Mouse (Mus musculus): ENCODE measurements around the gene Ncoa6. TPM values are rescaled to one million over a fixed set of nuclear protein-coding genes. Genes with fewer than 3 reads are reported as not detected.

The Ncoa6 gene
- polyA plus RNA-seq, 1 experiment: 43.4 TPM

DNA sequence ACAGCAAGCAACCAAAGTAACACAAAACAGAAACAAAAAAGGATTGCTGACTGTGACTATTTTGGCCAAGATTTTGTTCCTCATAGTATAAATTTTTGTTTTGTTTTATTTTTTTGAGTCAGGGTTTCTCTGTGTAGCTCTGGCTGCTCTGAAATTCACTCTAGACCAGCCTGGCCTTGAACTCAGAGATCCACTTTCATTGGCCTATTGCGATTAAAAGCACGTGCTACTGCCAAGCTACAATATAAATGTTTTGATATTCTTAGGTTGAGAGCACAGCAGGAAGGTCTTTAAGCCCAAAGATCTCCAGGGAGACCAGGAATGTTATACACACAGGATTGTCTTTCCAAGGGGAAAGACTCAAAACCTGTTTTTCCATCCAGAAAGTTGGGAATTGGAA is 30.2 kb downstream of the Ncoa6 start:
- Histone ChIP-seq H3K4me3 (ENCODE audit: insufficient read depth, low read length) (no peak overlapping the region), H3K4me1 (ENCODE audit: control insufficient read depth, insufficient read depth, low read length) (no peaks in the 10 kb centered on the region), H3K27ac (ENCODE audit: insufficient read depth, low read length) (no peak overlapping the region)
- TF ChIP-seq CTCF (IDR thresholded peaks at IDR 0.05; ENCODE audit: extremely low read depth, insufficient read depth, low read length) (no peak), POLR2A (IDR thresholded peaks at IDR 0.05; ENCODE audit: extremely low read depth, insufficient read depth, low read length) (no peak)

GRCm38 (mm10) chr2:155442916-155443315 is 30.8 kb downstream of the Ncoa6 start:
- Histone ChIP-seq H3K4me3 (ENCODE audit: insufficient read depth, low read length) (no peak overlapping the region), H3K4me1 (ENCODE audit: control insufficient read depth, insufficient read depth, low read length) (no peaks in the 10 kb centered on the region), H3K27ac (ENCODE audit: insufficient read depth, low read length) (no peak overlapping the region)
- TF ChIP-seq POLR2A (IDR thresholded peaks at IDR 0.05; ENCODE audit: extremely low read depth, insufficient read depth, low read length) (no peak), CTCF (IDR thresholded peaks at IDR 0.05; ENCODE audit: extremely low read depth, insufficient read depth, low read length) (no peak)

GRCm38 (mm10) chr2:155436445-155436844 is 37.2 kb downstream of the Ncoa6 start:
- Histone ChIP-seq H3K4me1 (ENCODE audit: control insufficient read depth, insufficient read depth, low read length) (no peaks in the 10 kb centered on the region), H3K27ac (ENCODE audit: insufficient read depth, low read length) (no peak overlapping the region), H3K4me3 (ENCODE audit: insufficient read depth, low read length) (no peak overlapping the region)
- TF ChIP-seq CTCF (IDR thresholded peaks at IDR 0.05; ENCODE audit: extremely low read depth, insufficient read depth, low read length) (no peak), POLR2A (IDR thresholded peaks at IDR 0.05; ENCODE audit: extremely low read depth, insufficient read depth, low read length) (no peak)

GRCm38 (mm10) chr2:155420911-155421310 is 52.8 kb downstream of the Ncoa6 start:
- no peak for TF ChIP-seq CTCF (IDR thresholded peaks at IDR 0.05; ENCODE audit: extremely low read depth, insufficient read depth, low read length)
- no peak for TF ChIP-seq POLR2A (IDR thresholded peaks at IDR 0.05; ENCODE audit: extremely low read depth, insufficient read depth, low read length)
- H3K4me3 ChIP-seq (ENCODE audit: insufficient read depth, low read length): no peak overlapping the region
- no peaks in the 10 kb centered on the region for H3K4me1 ChIP-seq (ENCODE audit: control insufficient read depth, insufficient read depth, low read length)
- no peak overlapping the region for H3K27ac ChIP-seq (ENCODE audit: insufficient read depth, low read length)

DNA sequence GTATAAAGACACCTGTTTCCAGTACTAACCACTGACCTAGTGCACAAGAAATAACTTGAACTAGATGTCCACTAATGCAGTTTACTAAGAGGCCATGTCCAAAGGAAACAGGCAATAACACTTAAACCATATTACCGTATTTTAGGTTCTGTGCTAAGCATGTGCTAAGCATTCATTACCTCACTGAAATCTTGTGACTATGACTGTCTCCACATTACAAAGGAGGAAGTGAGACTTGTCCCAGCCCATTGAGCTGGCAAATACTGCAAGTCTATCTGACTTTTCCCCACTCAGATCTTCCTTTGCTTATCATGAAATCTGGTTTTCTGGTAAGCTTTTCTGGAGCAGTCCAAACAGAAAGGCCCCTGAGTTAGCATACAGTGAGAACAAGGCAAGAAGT is 69.1 kb downstream of the Ncoa6 start:
- TF ChIP-seq POLR2A (IDR thresholded peaks at IDR 0.05; ENCODE audit: extremely low read depth, insufficient read depth, low read length) (no peak), CTCF (IDR thresholded peaks at IDR 0.05; ENCODE audit: extremely low read depth, insufficient read depth, low read length) (no peak)
- no peaks in the 10 kb centered on the region for H3K4me1 ChIP-seq (ENCODE audit: control insufficient read depth, insufficient read depth, low read length)

DNA sequence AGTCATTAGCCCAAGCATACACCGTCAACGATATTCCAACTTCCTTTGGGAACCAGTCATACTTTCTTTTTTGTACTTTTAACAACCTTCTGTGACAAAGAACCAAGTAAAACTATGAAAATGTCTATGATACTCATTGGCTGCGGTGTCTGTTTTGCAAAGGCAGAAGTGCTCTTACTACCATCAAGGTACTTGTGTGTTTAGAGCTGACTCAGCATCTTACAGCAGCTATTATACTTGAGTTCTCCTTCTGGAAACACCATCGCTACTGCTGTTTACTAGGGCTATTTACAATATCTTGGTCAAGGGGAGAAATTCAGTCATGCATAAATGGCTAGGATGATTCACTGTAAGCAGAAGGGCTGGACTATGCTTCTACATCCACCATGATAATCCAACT is 71.8 kb downstream of the Ncoa6 start:
- no peak overlapping the region for H3K4me3 ChIP-seq (ENCODE audit: insufficient read depth, low read length)
- no peak overlapping the region for H3K27ac ChIP-seq (ENCODE audit: insufficient read depth, low read length)
- TF ChIP-seq CTCF (IDR thresholded peaks at IDR 0.05; ENCODE audit: extremely low read depth, insufficient read depth, low read length) (no peak), POLR2A (IDR thresholded peaks at IDR 0.05; ENCODE audit: extremely low read depth, insufficient read depth, low read length) (no peak)
- H3K4me1 ChIP-seq (ENCODE audit: control insufficient read depth, insufficient read depth, low read length): no peaks in the 10 kb centered on the region

More for the DNA sequence above, 69.1 kb downstream of the Ncoa6 start:
- no peak overlapping the region for H3K27ac ChIP-seq (ENCODE audit: insufficient read depth, low read length)
- H3K4me3 ChIP-seq (ENCODE audit: insufficient read depth, low read length): no peak overlapping the region

DNA sequence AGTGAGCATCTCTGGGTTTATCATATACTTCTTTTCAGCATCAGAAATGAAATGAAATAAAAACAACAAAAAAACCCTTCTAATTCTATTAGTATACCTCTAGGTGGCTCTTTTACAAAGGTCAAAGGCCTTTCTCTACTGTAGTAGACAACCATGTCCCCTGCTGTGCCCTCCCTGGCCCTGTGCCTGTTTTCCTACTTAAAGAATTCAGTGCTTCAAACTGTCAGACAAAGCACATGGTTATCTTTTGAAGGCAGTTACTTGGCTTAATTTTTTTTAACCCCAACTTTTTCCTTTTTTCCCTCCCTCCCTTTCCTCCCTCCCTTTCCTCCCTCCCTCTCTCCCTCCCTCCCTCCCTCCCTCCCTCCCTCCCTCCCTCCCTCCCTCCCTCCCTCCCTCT is 73.4 kb downstream of the Ncoa6 start:
- H3K4me3 ChIP-seq (ENCODE audit: insufficient read depth, low read length): no peak overlapping the region
- TF ChIP-seq POLR2A (IDR thresholded peaks at IDR 0.05; ENCODE audit: extremely low read depth, insufficient read depth, low read length) (no peak), CTCF (IDR thresholded peaks at IDR 0.05; ENCODE audit: extremely low read depth, insufficient read depth, low read length) (no peak)
- no peak overlapping the region for H3K27ac ChIP-seq (ENCODE audit: insufficient read depth, low read length)
- no peaks in the 10 kb centered on the region for H3K4me1 ChIP-seq (ENCODE audit: control insufficient read depth, insufficient read depth, low read length)

GRCm38 (mm10) chr2:155394586-155394985 is 79.1 kb downstream of the Ncoa6 start:
- no peak overlapping the region for H3K27ac ChIP-seq (ENCODE audit: insufficient read depth, low read length)
- no peak overlapping the region for H3K4me3 ChIP-seq (ENCODE audit: insufficient read depth, low read length)
- H3K4me1 ChIP-seq (ENCODE audit: control insufficient read depth, insufficient read depth, low read length): no peaks in the 10 kb centered on the region
- TF ChIP-seq POLR2A (IDR thresholded peaks at IDR 0.05; ENCODE audit: extremely low read depth, insufficient read depth, low read length) (no peak), CTCF (IDR thresholded peaks at IDR 0.05; ENCODE audit: extremely low read depth, insufficient read depth, low read length) (no peak)

GRCm38 (mm10) chr2:155388573-155388972 is 85.1 kb downstream of the Ncoa6 start:
- Histone ChIP-seq H3K27ac (ENCODE audit: insufficient read depth, low read length) (no peak overlapping the region), H3K4me1 (ENCODE audit: control insufficient read depth, insufficient read depth, low read length) (peaks cover 4% of the 10 kb centered on the region; the same call in 1 of the 2 replicates), H3K4me3 (ENCODE audit: insufficient read depth, low read length) (no peak overlapping the region)
- TF ChIP-seq CTCF (IDR thresholded peaks at IDR 0.05; ENCODE audit: extremely low read depth, insufficient read depth, low read length) (no peak), POLR2A (IDR thresholded peaks at IDR 0.05; ENCODE audit: extremely low read depth, insufficient read depth, low read length) (no peak)

- no peak overlapping the region for H3K4me3 ChIP-seq (ENCODE audit: insufficient read depth, low read length)
- H3K27ac ChIP-seq (ENCODE audit: insufficient read depth, low read length): no peak overlapping the region
- no peak for TF ChIP-seq CTCF (IDR thresholded peaks at IDR 0.05; ENCODE audit: extremely low read depth, insufficient read depth, low read length)
- no peak for TF ChIP-seq POLR2A (IDR thresholded peaks at IDR 0.05; ENCODE audit: extremely low read depth, insufficient read depth, low read length)
- H3K4me1 ChIP-seq (ENCODE audit: control insufficient read depth, insufficient read depth, low read length): peaks cover 9% of the 10 kb centered on the region
Measured at GRCm38 (mm10) chr2:155387052-155387451, 86.6 kb downstream of the Ncoa6 start.
